Mouse (Mus musculus): Measurements from ENCODE around the gene Igsf8. TPM values are rescaled to one million over a fixed set of nuclear protein-coding genes. Genes with fewer than 3 reads are reported as not detected.

The Igsf8 gene
- 84.0 and 115 TPM in 2 replicates for polyA plus RNA-seq (2012; rRNA removed)

GRCm38 (mm10) chr1:172261477-172262078 lies at the start of gene Igsf8:
Gene Igsf8, plus strand, starts transcription at chr1:172261641.

GRCm38 (mm10) chr1:172219451-172220406 lies 41.7 kb upstream of the Igsf8 start, which contains the start of gene Casq1:
Gene Casq1, minus strand, starts transcription at chr1:172219868.

GRCm38 (mm10) chr1:172258314-172258713 lies 3.1 kb upstream of the Igsf8 start, which contains the start of gene Atp1a4:
Gene Atp1a4, minus strand, starts transcription at chr1:172258414.

GRCm38 (mm10) chr1:172297611-172298537 lies 36.4 kb downstream of the Igsf8 start, which contains the start of gene Atp1a2:
Gene Atp1a2, minus strand, starts transcription at chr1:172298064.

GRCm38 (mm10) chr1:172329131-172329530 lies 67.7 kb downstream of the Igsf8 start, which contains the start of gene Kcnj9:
Gene Kcnj9, minus strand, starts transcription at chr1:172329318.

GRCm38 (mm10) chr1:172340729-172341321 lies 79.4 kb downstream of the Igsf8 start, which contains the start of gene Kcnj10:
Gene Kcnj10, plus strand, starts transcription at chr1:172341210.

Other genes with a start within 250 kb of the Igsf8 start
- 68.5 and 70.9 TPM in 2 replicates for gene Vangl2, start 233.2 kb upstream of the Igsf8 start, polyA plus RNA-seq (2012; rRNA removed)
- 27.7 and 34.4 TPM in 2 replicates for gene Nhlh1, start 204.1 kb upstream of the Igsf8 start, polyA plus RNA-seq (2012; rRNA removed)
- gene Copa, start 179.1 kb upstream of the Igsf8 start, polyA plus RNA-seq (2012; rRNA removed), result 114 and 141 TPM in 2 replicates
- gene Ncstn, start 178.8 kb upstream of the Igsf8 start, polyA plus RNA-seq (2012; rRNA removed), result 101 and 120 TPM in 2 replicates
- 101 and 117 TPM in 2 replicates for gene Pex19, start 134.9 kb upstream of the Igsf8 start, polyA plus RNA-seq (2012; rRNA removed)
- 109 TPM in 2 replicates for gene Dcaf8, start 113.6 kb upstream of the Igsf8 start, polyA plus RNA-seq (2012; rRNA removed)
- 189 and 197 TPM in 2 replicates for gene Pea15a, start 54.8 kb upstream of the Igsf8 start, polyA plus RNA-seq (2012; rRNA removed)
- gene Casq1, start 41.8 kb upstream of the Igsf8 start, polyA plus RNA-seq (2012; rRNA removed), result 7.0 and 8.0 TPM in 2 replicates
- gene Atp1a4, start 3.2 kb upstream of the Igsf8 start, polyA plus RNA-seq (2012; rRNA removed), result 0.04 TPM in 2 replicates
- gene Atp1a2, start 36.4 kb downstream of the Igsf8 start, polyA plus RNA-seq (2012; rRNA removed), result 11.4 and 13.3 TPM in 2 replicates
- 1.3 and 2.1 TPM in 2 replicates for gene Kcnj9, start 67.7 kb downstream of the Igsf8 start, polyA plus RNA-seq (2012; rRNA removed)
- gene Kcnj10, start 79.6 kb downstream of the Igsf8 start, polyA plus RNA-seq (2012; rRNA removed), result 1.2 TPM in 2 replicates
- 10.0 and 17.0 TPM in 2 replicates for gene Pigm, start 114.9 kb downstream of the Igsf8 start, polyA plus RNA-seq (2012; rRNA removed)
- gene Slamf9, start 213.7 kb downstream of the Igsf8 start, polyA plus RNA-seq (2012; rRNA removed), result 0.20 and 0.26 TPM in 2 replicates
- 111 and 126 TPM in 2 replicates for gene Igsf9, start 220.1 kb downstream of the Igsf8 start, polyA plus RNA-seq (2012; rRNA removed)
- 28.5 and 53.8 TPM in 2 replicates for gene Tagln2, start 238.4 kb downstream of the Igsf8 start, polyA plus RNA-seq (2012; rRNA removed)

All from central nervous system, embryonic 11.5 days (tissue).